Mouse (Mus musculus) lung, postnatal 4 days (tissue): ENCODE measurements around the gene Caprin1.
A peak's percentile ranks its signal among the peaks of the same experiment; 100 is the strongest.

ENCODE experiments used
- DNase-seq, 2 experiments: peaks; one replicate each; pipeline ENCODE4 v3.0.0; 2021

The Caprin1 gene

GRCm38 (mm10) chr2:103796211-103796860 is 1.1 kb downstream of the Caprin1 start:
- peak; percentile 67 to 69 for DNase-seq

DNA sequence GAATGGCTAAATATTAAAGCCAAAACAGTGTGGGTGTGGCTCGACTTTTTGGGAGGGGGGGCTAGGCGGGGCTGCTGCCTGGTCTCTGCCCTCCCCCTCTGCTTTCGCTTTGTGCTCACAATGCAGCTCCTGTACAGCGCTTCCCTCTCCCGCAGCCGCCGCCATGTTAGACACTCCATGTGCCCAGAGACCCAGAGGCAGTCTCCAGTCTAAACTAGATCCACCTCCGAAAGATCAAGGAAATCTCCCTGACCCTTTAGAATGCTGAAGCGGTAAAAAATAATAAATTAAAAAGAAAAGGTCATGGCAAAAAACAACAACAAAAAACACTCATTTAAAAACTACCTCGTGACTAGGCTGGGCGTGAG is 1.6 kb downstream of the Caprin1 start:
- peak; percentile 80 to 83 for DNase-seq

- no peak for DNase-seq
Observed at GRCm38 (mm10) chr2:103792009-103792408, 5.4 kb downstream of the Caprin1 start.

DNA sequence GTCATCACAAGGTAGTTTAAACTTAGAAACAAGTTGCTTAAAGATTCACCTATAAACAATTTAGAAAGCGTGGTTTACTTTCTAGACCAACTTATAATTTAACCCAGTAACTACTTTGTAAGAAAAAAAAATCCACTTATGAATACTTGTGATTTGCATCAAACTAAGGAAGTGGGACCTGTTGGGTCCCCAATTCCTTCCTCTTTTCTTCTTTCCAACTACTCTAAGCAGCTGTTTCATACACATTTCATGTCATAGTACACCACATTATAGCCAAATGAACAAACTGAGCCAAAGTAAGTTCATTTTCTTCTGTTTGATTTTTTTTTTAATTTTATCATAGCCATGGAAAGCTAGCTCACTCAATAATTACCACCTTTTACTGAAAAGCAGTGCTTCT is 11.7 kb downstream of the Caprin1 start:
- DNase-seq: no peak

DNA sequence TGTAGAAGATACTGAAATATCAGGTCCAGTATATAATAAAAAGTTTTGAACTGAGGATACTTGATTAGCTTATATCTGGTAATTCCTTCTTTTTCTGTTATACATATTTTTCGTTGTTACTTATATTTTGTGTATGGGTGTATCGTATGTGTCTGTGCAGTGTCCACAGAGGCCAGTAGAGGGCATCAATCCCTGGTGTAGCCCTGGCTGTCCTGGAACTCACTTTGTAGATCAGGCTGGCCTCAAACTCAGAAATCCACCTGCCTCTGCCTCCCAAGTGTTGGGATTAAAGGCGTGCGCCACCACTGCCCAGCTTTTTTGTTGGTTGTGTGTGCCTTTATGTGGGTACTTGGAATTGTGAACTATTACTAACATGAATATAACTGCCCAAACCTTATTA is 12.8 kb downstream of the Caprin1 start:
- DNase-seq: peak in 1 of 2 experiments; percentile 19

DNA sequence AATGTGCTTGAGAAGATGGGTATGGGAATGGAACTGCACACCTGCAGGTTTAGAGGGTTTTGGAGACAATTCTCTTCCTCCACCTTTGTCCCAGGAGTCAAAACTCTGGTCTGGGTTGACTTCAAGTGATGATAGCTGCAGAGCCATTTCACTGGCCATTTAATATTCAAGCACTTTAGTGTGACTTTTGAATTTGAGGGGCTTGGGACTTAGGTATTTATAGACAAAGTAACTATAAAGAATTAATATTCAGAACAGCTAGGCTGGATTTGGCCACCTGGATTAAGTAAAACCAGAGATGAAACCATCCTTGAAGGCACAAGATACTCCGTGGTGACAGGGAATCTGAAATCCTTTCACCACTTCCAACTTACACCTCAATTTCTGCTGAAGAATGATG is 35.0 kb downstream of the Caprin1 start:
- no peak for DNase-seq

- DNase-seq: no peak
Observed at GRCm38 (mm10) chr2:103761993-103762392, 35.5 kb downstream of the Caprin1 start.

DNA sequence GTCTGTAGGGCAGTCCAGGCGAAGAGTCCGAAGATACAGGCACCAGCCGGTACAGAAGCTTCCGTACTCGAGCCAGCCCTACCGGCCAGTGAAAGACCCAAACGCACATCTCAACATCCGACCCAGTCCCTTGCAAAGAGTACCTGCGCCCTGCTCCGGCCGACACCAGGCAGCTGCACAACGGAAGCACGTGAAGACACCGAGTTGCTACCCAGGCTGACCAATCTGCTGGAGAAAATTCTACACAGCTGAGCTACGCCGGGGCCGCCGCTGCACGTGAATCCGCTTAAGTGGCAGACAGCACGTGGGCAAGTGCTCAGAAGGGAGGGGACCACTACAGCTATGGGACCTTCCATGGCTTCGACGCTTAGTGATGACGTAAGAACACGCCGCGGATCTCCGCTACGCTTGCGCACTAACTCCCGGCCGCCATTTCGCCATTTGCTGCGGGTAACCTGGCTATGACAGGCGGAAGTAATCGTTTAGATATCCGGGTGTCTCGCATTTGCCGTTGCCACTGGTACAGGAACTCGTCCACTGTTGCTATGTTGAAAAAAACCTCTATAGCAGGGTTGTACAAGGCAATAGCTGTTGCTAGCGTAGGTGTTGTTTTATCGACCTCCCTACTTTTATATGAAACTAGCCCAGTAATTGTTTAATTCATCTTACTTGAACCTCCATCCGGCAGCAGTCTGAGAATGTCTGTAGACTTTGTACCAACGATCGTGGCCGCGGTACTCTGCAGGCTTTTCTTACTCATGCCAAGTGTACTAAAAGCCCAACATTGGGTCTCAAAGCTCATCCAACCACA is 36.3 kb downstream of the Caprin1 start, which contains the start of gene Nat10:
TSS of gene Nat10 (minus strand) at position 365 of the 811 bp plus-strand sequence.
- DNase-seq: peak; percentile 99

DNA sequence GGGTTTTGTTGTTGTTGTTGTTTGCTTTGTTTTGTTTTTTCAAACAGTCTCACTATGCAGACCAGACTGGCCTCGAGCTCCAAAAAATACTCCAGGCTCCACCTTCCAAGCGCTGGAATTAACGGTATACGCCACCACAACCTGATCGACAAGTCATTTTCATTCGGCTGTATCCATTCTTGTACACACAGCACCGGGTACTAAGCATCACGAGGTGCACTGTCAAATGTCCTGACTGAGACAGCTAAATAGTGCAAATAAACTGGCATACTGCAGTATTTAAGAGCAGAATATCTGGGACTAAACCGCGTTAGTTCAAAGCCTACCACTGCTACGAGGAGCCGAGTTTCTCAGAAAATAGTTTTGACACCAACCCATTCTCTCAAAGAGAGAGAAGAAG is 37.0 kb downstream of the Caprin1 start:
- DNase-seq: no peak

GRCm38 (mm10) chr2:103755458-103756085 is 41.9 kb downstream of the Caprin1 start:
- DNase-seq: no peak

GRCm38 (mm10) chr2:103754614-103755013 is 42.8 kb downstream of the Caprin1 start:
- DNase-seq: no peak

- DNase-seq: no peak
Observed at GRCm38 (mm10) chr2:103751771-103752170, 45.7 kb downstream of the Caprin1 start.

DNA sequence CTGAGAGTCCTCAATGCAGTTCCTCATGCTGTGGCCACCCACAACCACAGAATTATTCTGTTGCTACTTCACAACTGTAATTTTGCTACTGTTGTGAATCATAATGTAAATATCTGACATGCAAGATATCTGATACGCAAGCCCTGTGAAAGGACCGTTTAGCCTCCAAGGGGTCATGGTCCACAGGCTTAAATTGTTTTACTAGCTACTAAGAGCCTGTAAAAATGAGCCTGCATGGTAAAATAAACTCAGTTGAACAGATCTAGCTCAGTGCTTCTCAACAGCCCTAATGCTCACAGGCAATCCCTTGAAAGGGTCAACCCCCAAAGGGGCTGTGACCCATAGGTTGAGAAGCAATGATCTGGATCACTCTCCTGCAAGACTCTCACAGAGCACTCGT is 48.4 kb downstream of the Caprin1 start:
- no peak for DNase-seq

DNA sequence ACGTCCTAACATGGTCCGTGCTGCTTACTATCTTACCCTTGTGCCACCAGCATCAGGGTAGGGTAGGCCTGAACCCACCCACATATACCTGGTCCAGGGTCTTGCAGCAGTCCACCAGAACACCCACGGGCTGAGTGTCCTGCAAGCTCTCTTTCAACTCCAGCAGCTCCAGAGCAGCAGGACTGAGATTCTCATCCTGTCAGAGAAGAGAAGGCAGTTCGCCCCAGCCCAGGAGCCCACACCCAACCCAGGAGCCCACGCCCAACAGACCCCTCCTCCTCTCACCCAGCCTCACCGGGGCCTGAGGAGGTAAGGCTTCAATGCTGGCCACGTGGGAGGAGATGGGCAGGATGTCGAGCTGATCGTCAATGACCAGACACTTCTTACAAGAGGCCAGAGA is 49.6 kb downstream of the Caprin1 start:
- DNase-seq: no peak

- no peak for DNase-seq
Observed at GRCm38 (mm10) chr2:103746761-103747160, 50.7 kb downstream of the Caprin1 start.

GRCm38 (mm10) chr2:103746096-103746495 is 51.4 kb downstream of the Caprin1 start:
- DNase-seq: no peak

DNA sequence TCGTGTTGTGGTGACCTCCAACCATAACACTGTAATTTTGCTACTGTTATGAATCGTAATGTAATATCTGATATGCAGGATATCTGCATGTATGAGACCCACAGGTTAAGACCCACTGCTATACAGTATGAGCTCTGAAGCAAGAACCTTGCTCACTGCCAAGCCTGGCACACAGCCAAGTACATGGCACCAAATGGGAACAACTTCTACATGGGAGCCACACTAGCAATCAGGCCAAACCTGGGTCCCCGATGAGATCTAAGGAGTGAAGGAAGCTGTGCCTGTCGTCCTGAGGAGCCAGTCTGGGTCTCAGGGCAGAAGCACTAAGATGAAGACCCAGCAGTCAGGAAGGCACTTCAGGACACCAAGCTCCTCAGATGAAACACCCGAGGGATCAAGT is 52.0 kb downstream of the Caprin1 start:
- DNase-seq: no peak

GRCm38 (mm10) chr2:103743988-103744387 is 53.5 kb downstream of the Caprin1 start:
- DNase-seq: peak; percentile 50 to 75

DNA sequence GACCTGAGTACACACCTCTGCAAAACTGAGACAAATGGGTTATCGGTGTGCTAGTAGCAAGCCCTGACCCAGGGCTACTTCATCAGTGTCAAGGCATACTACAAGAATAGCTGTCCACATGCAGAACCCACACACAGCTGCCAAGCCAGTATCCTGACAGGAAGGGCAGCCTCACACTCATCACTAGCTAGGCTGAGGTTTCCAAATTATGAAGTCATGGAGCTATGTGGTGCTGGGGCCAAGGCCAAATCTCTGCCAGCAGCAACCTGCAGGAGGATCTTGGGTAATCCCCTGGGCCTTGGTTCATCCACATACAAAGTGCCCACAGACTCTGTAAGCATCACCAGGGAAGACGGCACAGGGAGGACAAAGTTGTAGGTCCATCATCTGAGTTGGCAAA is 53.9 kb downstream of the Caprin1 start:
- no peak for DNase-seq

GRCm38 (mm10) chr2:103742821-103743220 is 54.6 kb downstream of the Caprin1 start:
- DNase-seq: no peak

GRCm38 (mm10) chr2:103731423-103731822 is 66.0 kb downstream of the Caprin1 start:
- DNase-seq: no peak

- DNase-seq: no peak
Observed at GRCm38 (mm10) chr2:103730999-103731398, 66.5 kb downstream of the Caprin1 start.

GRCm38 (mm10) chr2:103728027-103728540 is 69.4 kb downstream of the Caprin1 start:
- no peak for DNase-seq

DNA sequence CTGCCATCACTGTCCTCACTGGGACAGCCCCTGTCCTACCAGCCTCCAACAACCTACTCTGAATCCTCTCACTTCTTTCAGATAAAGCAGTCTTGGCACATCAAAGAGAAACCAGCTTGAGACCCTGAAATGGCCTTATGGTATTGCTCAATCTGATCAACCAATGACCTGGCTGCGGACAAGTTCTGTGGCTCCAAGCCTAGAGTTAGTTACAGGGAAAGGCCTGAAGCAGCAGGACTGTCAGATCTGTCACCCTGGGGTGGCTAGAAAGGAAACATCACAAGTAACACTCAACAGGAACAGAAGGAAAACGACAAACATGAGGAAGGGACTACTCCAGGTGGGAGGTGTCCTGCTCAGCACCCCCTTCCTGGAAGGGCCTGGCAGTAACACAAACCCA is 72.9 kb downstream of the Caprin1 start:
- DNase-seq: no peak
